Mouse (Mus musculus): ENCODE measurements at regions not wholly inside any gene's neighbourhood (a gene's known extent, or its start where the extent isn't known, plus 50 kb on each side); places are given as distances from the start of the nearest gene placed in this dataset. TPM values are rescaled to one million over a fixed set of nuclear protein-coding genes. Genes with fewer than 3 reads are reported as not detected.
A peak's percentile ranks its signal among the peaks of the same experiment; 100 is the strongest.

- H3K27me3 ChIP-seq (ENCODE audit: control insufficient read depth, insufficient read depth, low read length), result no peaks in the 10 kb centered on the region
- 64% methylated on average over 2 of the region's 2 CpGs for WGBS
Measured at GRCm38 (mm10) chr1:195312426-195312825, 135.9 kb upstream of the Cr2 start.

GRCm38 (mm10) chr1:195285076-195285475, 108.6 kb upstream of the Cr2 start:
- Histone ChIP-seq H3K9ac (replicated peaks; ENCODE audit: low read depth, low read length) (no peak overlapping the region), H3K27ac (ENCODE audit: low read depth, low read length) (no peak overlapping the region), H3K27me3 (ENCODE audit: control insufficient read depth, insufficient read depth, low read length) (no peaks in the 10 kb centered on the region), H3K36me3 (ENCODE audit: control insufficient read depth, insufficient read depth, low read length) (no peaks in the 10 kb centered on the region), H3K4me1 (ENCODE audit: control insufficient read depth, insufficient read depth, low read length) (no peaks in the 10 kb centered on the region), H3K9me3 (ENCODE audit: control insufficient read depth, low read length) (no peaks in the 10 kb centered on the region), H3K4me3 (ENCODE audit: low read depth, low read length) (no peak overlapping the region), H3K4me2 (ENCODE audit: low read depth, low read length) (no peak overlapping the region)
- ATAC-seq (ENCODE audit: low read depth), result no peak
- WGBS, result 87% methylated on average over 2 of the region's 2 CpGs

More at GRCm38 (mm10) chr1:195312426-195312825, 135.9 kb upstream of the Cr2 start:
- Histone ChIP-seq H3K9me3 (ENCODE audit: control insufficient read depth, low read length) (no peaks in the 10 kb centered on the region), H3K9ac (replicated peaks; ENCODE audit: low read depth, low read length) (no peak overlapping the region), H3K4me1 (ENCODE audit: control insufficient read depth, insufficient read depth, low read length) (no peaks in the 10 kb centered on the region), H3K27ac (ENCODE audit: low read depth, low read length) (no peak overlapping the region), H3K4me3 (ENCODE audit: low read depth, low read length) (no peak overlapping the region), H3K36me3 (ENCODE audit: control insufficient read depth, insufficient read depth, low read length) (no peaks in the 10 kb centered on the region), H3K4me2 (ENCODE audit: low read depth, low read length) (no peak overlapping the region)
- ATAC-seq (ENCODE audit: low read depth), result no peak

- Histone ChIP-seq H3K36me3 (ENCODE audit: control insufficient read depth, insufficient read depth, low read length) (no peaks in the 10 kb centered on the region), H3K27me3 (ENCODE audit: control insufficient read depth, insufficient read depth, low read length) (no peaks in the 10 kb centered on the region), H3K4me2 (ENCODE audit: low read depth, low read length) (no peak overlapping the region), H3K9ac (replicated peaks; ENCODE audit: low read depth, low read length) (no peak overlapping the region), H3K9me3 (ENCODE audit: control insufficient read depth, low read length) (no peaks in the 10 kb centered on the region), H3K4me3 (ENCODE audit: low read depth, low read length) (no peak overlapping the region), H3K27ac (ENCODE audit: low read depth, low read length) (no peak overlapping the region), H3K4me1 (ENCODE audit: control insufficient read depth, insufficient read depth, low read length) (no peaks in the 10 kb centered on the region)
- no peak for ATAC-seq (ENCODE audit: low read depth)
- WGBS, result 7% methylated on average over 30 of the region's 30 CpGs
Measured at GRCm38 (mm10) chr1:195241496-195241895, 65.0 kb upstream of the Cr2 start.

- H3K27ac ChIP-seq (ENCODE audit: low read depth, low read length), result no peak overlapping the region
- no peak overlapping the region for H3K4me3 ChIP-seq (ENCODE audit: low read depth, low read length)
- H3K9ac ChIP-seq (replicated peaks; ENCODE audit: low read depth, low read length), result no peak overlapping the region
- ATAC-seq (ENCODE audit: low read depth), result peak; percentile 73
- no peaks in the 10 kb centered on the region for H3K4me1 ChIP-seq (ENCODE audit: control insufficient read depth, insufficient read depth, low read length)
- no peaks in the 10 kb centered on the region for H3K9me3 ChIP-seq (ENCODE audit: control insufficient read depth, low read length)
- no peaks in the 10 kb centered on the region for H3K27me3 ChIP-seq (ENCODE audit: control insufficient read depth, insufficient read depth, low read length)
- no peak overlapping the region for H3K4me2 ChIP-seq (ENCODE audit: low read depth, low read length)
- H3K36me3 ChIP-seq (ENCODE audit: control insufficient read depth, insufficient read depth, low read length), result no peaks in the 10 kb centered on the region
Measured at GRCm38 (mm10) chr1:195232658-195233057, 56.1 kb upstream of the Cr2 start.

- no peak overlapping the region for H3K4me2 ChIP-seq (ENCODE audit: low read depth, low read length)
- WGBS, result 96% methylated on average over 2 of the region's 2 CpGs
- H3K27me3 ChIP-seq (ENCODE audit: control insufficient read depth, insufficient read depth, low read length), result no peaks in the 10 kb centered on the region
- no peak for ATAC-seq (ENCODE audit: low read depth)
- H3K9me3 ChIP-seq (ENCODE audit: control insufficient read depth, low read length), result no peaks in the 10 kb centered on the region
- no peak overlapping the region for H3K9ac ChIP-seq (replicated peaks; ENCODE audit: low read depth, low read length)
- H3K4me3 ChIP-seq (ENCODE audit: low read depth, low read length), result no peak overlapping the region
- H3K36me3 ChIP-seq (ENCODE audit: control insufficient read depth, insufficient read depth, low read length), result no peaks in the 10 kb centered on the region
- H3K4me1 ChIP-seq (ENCODE audit: control insufficient read depth, insufficient read depth, low read length), result no peaks in the 10 kb centered on the region
- no peak overlapping the region for H3K27ac ChIP-seq (ENCODE audit: low read depth, low read length)
Measured at GRCm38 (mm10) chr1:195227007-195227406, 50.5 kb upstream of the Cr2 start.

Small RNA genes lying in the stretch of these regions (microRNA-seq; reads per million reads assigned to microRNA genes)
- gene Gm24802, result not detected

All from neural tube, embryonic 14.5 days (tissue).